Mouse (Mus musculus): ENCODE data around the gene Frmd4b.

GRCm38 (mm10) chr6:97419771-97420446 is 197.4 kb downstream of the Frmd4b start:
- peak; percentile 48 for TF ChIP-seq CTCF (IDR thresholded peaks at IDR 0.05; ENCODE audit: control insufficient read depth, insufficient read depth, low read length)
- TF ChIP-seq POLR2A (IDR thresholded peaks at IDR 0.05; ENCODE audit: borderline replicate concordance, control insufficient read depth, low read depth, low read length), result no peak

Measured in bone marrow, adult 2 months (tissue).